Mouse (Mus musculus) lung, postnatal 0 days (tissue): ENCODE measurements around the gene Speer4d.
"Not testable (repeated sequence)": the region's sequence is repeated elsewhere in the genome, so short reads cannot be mapped to it uniquely, and the experiment has no call there.

Experiments used
- CTCF ChIP-seq: IDR thresholded peaks from 2 replicates; pipeline ENCODE4 v1.5.1; 2016; ENCODE audit warnings: antibody characterized with exemption, mild to moderate bottlenecking
- EP300 ChIP-seq: IDR thresholded peaks from 2 replicates; pipeline ENCODE4 v1.6.1; 2016; ENCODE audit warnings: antibody characterized with exemption, mild to moderate bottlenecking, control low read depth

- not testable (repeated sequence) for TF ChIP-seq CTCF, EP300
Measured at GRCm38 (mm10) chr5:15616195-15616594, 2.7 kb upstream of the Speer4d start.
